Mouse (Mus musculus) midbrain, embryonic 11.5 days (tissue): ENCODE data around the gene Bcap29. TPM values are rescaled to one million over a fixed set of nuclear protein-coding genes. Genes with fewer than 3 reads are reported as not detected.
"Not testable (repeated sequence)": the region's sequence is repeated elsewhere in the genome, so short reads cannot be mapped to it uniquely, and the experiment has no call there.

ENCODE experiments used
- ATAC-seq: fragments of 200-750 bp; cut with Nextera tagmentation; 2 replicates; pipeline ENCODE4 v1.8.0; 2017; ENCODE audit warnings: moderate TSS enrichment, moderate library complexity; ENCODE audit not compliant: low FRiP score
- DNase-seq: peaks from one replicate; pipeline ENCODE4 v3.0.0; 2015; ENCODE audit warnings: low spot score; ENCODE audit errors: missing footprints
- H3K27ac ChIP-seq: fragments of 300-500 bp; sonication (generic); 2 replicates; pipeline ENCODE4 v1.5.1; 2014; ENCODE audit warnings: low read depth, low read length
- H3K27me3 ChIP-seq: fragments of 300-500 bp; sonication (generic); 2 replicates; pipeline ENCODE4 v1.6.1; 2014; ENCODE audit warnings: mild to moderate bottlenecking, low read length, moderate library complexity, mixed read lengths; ENCODE audit not compliant: control insufficient read depth, insufficient read depth
- H3K36me3 ChIP-seq: fragments of 300-500 bp; sonication (generic); 2 replicates; pipeline ENCODE4 v1.6.1; 2014; ENCODE audit warnings: mild to moderate bottlenecking, low read length, moderate library complexity, mixed read lengths; ENCODE audit not compliant: control insufficient read depth, insufficient read depth
- H3K4me1 ChIP-seq: fragments of 300-500 bp; sonication (generic); 2 replicates; pipeline ENCODE4 v1.6.1; 2014; ENCODE audit warnings: low read length; ENCODE audit not compliant: control insufficient read depth, insufficient read depth
- H3K4me2 ChIP-seq: fragments of 300-500 bp; sonication (generic); 2 replicates; pipeline ENCODE4 v1.6.1; 2014; ENCODE audit warnings: mild to moderate bottlenecking, moderate library complexity
- H3K4me3 ChIP-seq: fragments of 300-500 bp; sonication (generic); 2 replicates; pipeline ENCODE4 v1.5.1; 2014; ENCODE audit warnings: low read depth, low read length
- H3K9ac ChIP-seq: fragments of 300-500 bp; sonication (generic); 2 replicates; pipeline ENCODE4 v1.6.1; 2014; ENCODE audit warnings: low read length
- H3K9me3 ChIP-seq: fragments of 300-500 bp; sonication (generic); 2 replicates; pipeline ENCODE4 v1.6.1; 2016; ENCODE audit warnings: low read length; ENCODE audit not compliant: control insufficient read depth
- WGBS: fragments of 180-500 bp; shearing (Covaris S2); extraction: QIAGEN DNeasy Blood & Tissue Kit; methylation state at CpG from one replicate; pipeline ENCODE4 v1.1.7; 2014; 5-methylcytosine and 5-hydroxymethylcytosine counted together
- polyA plus RNA-seq: library from polyadenylated mRNA; unstranded; fragments of >200 nt; fragmentation: Nextera tagmentation; extraction: Ambion mirVana; gene quantifications from 2 replicates; pipeline ENCODE4 v1.2.1, GENCODE M21; 2014

Bcap29 gene
- polyA plus RNA-seq, 1 experiment from 2014 or later, result 28.1 TPM

- H3K4me3 ChIP-seq, result peak overlapping the region; percentile 51
- DNase-seq, result peak; percentile 95
- peak overlapping the region; percentile 60 for H3K4me2 ChIP-seq
- peak; percentile 28; the same call in 1 of the 2 replicates for ATAC-seq
- H3K36me3 ChIP-seq, result no peaks in the 10 kb centered on the region
- 13% methylated on average over 13 of the region's 13 CpGs for WGBS
- no peaks in the 10 kb centered on the region for H3K9me3 ChIP-seq
- H3K27me3 ChIP-seq, result no peaks in the 10 kb centered on the region
- no peaks in the 10 kb centered on the region; the same call in 1 of the 2 replicates for H3K4me1 ChIP-seq
- no peak overlapping the region for H3K27ac ChIP-seq
- H3K9ac ChIP-seq, result peak overlapping the region; percentile 76
Measured at GRCm38 (mm10) chr12:31633970-31634342, 502 bp downstream of the Bcap29 start.

- not testable (repeated sequence) for ATAC-seq, H3K4me1 ChIP-seq, H3K4me2 ChIP-seq, H3K36me3 ChIP-seq, DNase-seq, H3K9ac ChIP-seq, H3K27me3 ChIP-seq, H3K27ac ChIP-seq, H3K4me3 ChIP-seq, H3K9me3 ChIP-seq
- 89% methylated on average over 9 of the region's 9 CpGs for WGBS
Measured at GRCm38 (mm10) chr12:31628396-31628795, 6.1 kb downstream of the Bcap29 start.

- no peaks in the 10 kb centered on the region for H3K36me3 ChIP-seq
- ATAC-seq, result no peak
- no peaks in the 10 kb centered on the region for H3K27me3 ChIP-seq
- no peak overlapping the region for H3K9ac ChIP-seq
- no peaks in the 10 kb centered on the region for H3K4me1 ChIP-seq
- H3K4me2 ChIP-seq, result no peak overlapping the region
- no peak overlapping the region for H3K27ac ChIP-seq
- 92% methylated on average over 1 of the region's 1 CpGs for WGBS
- H3K4me3 ChIP-seq, result no peak overlapping the region
- DNase-seq, result no peak
- H3K9me3 ChIP-seq, result no peaks in the 10 kb centered on the region
Measured at GRCm38 (mm10) chr12:31625016-31625415, 9.4 kb downstream of the Bcap29 start.

- Histone ChIP-seq H3K9me3 (no peaks in the 10 kb centered on the region), H3K4me2 (no peak overlapping the region), H3K27ac (no peak overlapping the region), H3K4me1 (no peaks in the 10 kb centered on the region), H3K27me3 (no peaks in the 10 kb centered on the region), H3K9ac (no peak overlapping the region), H3K4me3 (no peak overlapping the region), H3K36me3 (no peaks in the 10 kb centered on the region)
- DNase-seq, result no peak
- WGBS, result 83% methylated on average over 8 of the region's 8 CpGs
- no peak for ATAC-seq
Measured at GRCm38 (mm10) chr12:31620106-31620505, 14.4 kb downstream of the Bcap29 start.

GRCm38 (mm10) chr12:31613353-31613752 is 21.1 kb downstream of the Bcap29 start:
- DNase-seq (no peak), ATAC-seq (no peak)
- H3K9ac ChIP-seq, result no peak overlapping the region
- H3K27ac ChIP-seq, result no peak overlapping the region
- no peak overlapping the region for H3K4me2 ChIP-seq
- H3K9me3 ChIP-seq, result no peaks in the 10 kb centered on the region
- no peak overlapping the region for H3K4me3 ChIP-seq
- H3K36me3 ChIP-seq, result no peaks in the 10 kb centered on the region
- H3K4me1 ChIP-seq, result no peaks in the 10 kb centered on the region
- H3K27me3 ChIP-seq, result no peaks in the 10 kb centered on the region
- WGBS, result 64% methylated on average over 4 of the region's 4 CpGs

- no peaks in the 10 kb centered on the region for H3K9me3 ChIP-seq
- no peak overlapping the region for H3K9ac ChIP-seq
- DNase-seq (no peak), ATAC-seq (no peak)
- H3K4me3 ChIP-seq, result no peak overlapping the region
- no peak overlapping the region for H3K27ac ChIP-seq
- no peaks in the 10 kb centered on the region for H3K4me1 ChIP-seq
- WGBS, result 10% methylated on average over 3 of the region's 3 CpGs
- H3K4me2 ChIP-seq, result no peak overlapping the region
- H3K36me3 ChIP-seq, result no peaks in the 10 kb centered on the region
- H3K27me3 ChIP-seq, result no peaks in the 10 kb centered on the region
Measured at GRCm38 (mm10) chr12:31608138-31608537, 26.3 kb downstream of the Bcap29 start.

GRCm38 (mm10) chr12:31604894-31605293 is 29.6 kb downstream of the Bcap29 start:
- Histone ChIP-seq H3K36me3 (no peaks in the 10 kb centered on the region), H3K4me1 (no peaks in the 10 kb centered on the region), H3K9me3 (no peaks in the 10 kb centered on the region), H3K27me3 (no peaks in the 10 kb centered on the region), H3K9ac (no peak overlapping the region), H3K4me3 (no peak overlapping the region), H3K4me2 (no peak overlapping the region), H3K27ac (no peak overlapping the region)
- DNase-seq, result no peak
- ATAC-seq, result no peak
- 82% methylated on average over 3 of the region's 3 CpGs for WGBS

GRCm38 (mm10) chr12:31603586-31603985 is 30.9 kb downstream of the Bcap29 start:
- Histone ChIP-seq H3K4me3 (no peak overlapping the region), H3K9me3 (no peaks in the 10 kb centered on the region), H3K4me1 (no peaks in the 10 kb centered on the region), H3K9ac (no peak overlapping the region), H3K36me3 (no peaks in the 10 kb centered on the region), H3K27me3 (no peaks in the 10 kb centered on the region), H3K4me2 (no peak overlapping the region), H3K27ac (no peak overlapping the region)
- no peak for ATAC-seq
- WGBS, result 70% methylated on average over 6 of the region's 6 CpGs
- DNase-seq, result no peak

GRCm38 (mm10) chr12:31594296-31594695 is 40.2 kb downstream of the Bcap29 start:
- no peak overlapping the region for H3K9ac ChIP-seq
- 75% methylated on average over 3 of the region's 3 CpGs for WGBS
- H3K36me3 ChIP-seq, result no peaks in the 10 kb centered on the region
- H3K27me3 ChIP-seq, result no peaks in the 10 kb centered on the region
- H3K4me2 ChIP-seq, result no peak overlapping the region
- no peak overlapping the region for H3K4me3 ChIP-seq
- no peaks in the 10 kb centered on the region for H3K9me3 ChIP-seq
- peak; percentile 76 for DNase-seq
- H3K27ac ChIP-seq, result no peak overlapping the region
- ATAC-seq, result no peak
- H3K4me1 ChIP-seq, result no peaks in the 10 kb centered on the region

GRCm38 (mm10) chr12:31592011-31592410 is 42.4 kb downstream of the Bcap29 start:
- WGBS, result 37% methylated on average over 3 of the region's 3 CpGs
- no peak overlapping the region for H3K4me2 ChIP-seq
- no peaks in the 10 kb centered on the region for H3K9me3 ChIP-seq
- no peaks in the 10 kb centered on the region for H3K27me3 ChIP-seq
- no peaks in the 10 kb centered on the region for H3K4me1 ChIP-seq
- ATAC-seq, result no peak
- H3K4me3 ChIP-seq, result no peak overlapping the region
- no peaks in the 10 kb centered on the region for H3K36me3 ChIP-seq
- H3K9ac ChIP-seq, result no peak overlapping the region
- DNase-seq, result peak; percentile 17
- no peak overlapping the region for H3K27ac ChIP-seq
